Mouse (Mus musculus): ENCODE results near the gene Gpi1. TPM values are rescaled to one million over a fixed set of nuclear protein-coding genes. Genes with fewer than 3 reads are reported as not detected.

Gpi1 gene
- total and polyA plus RNA-seq, 3 experiments, result 270 to 1,355 (median 727) TPM

- H3K27me3 ChIP-seq (ENCODE audit: control insufficient read depth in 1 of 2, insufficient read depth in 2 of 2, low read length in 2 of 2), result no peaks in the 10 kb centered on the region
- no peaks in the 10 kb centered on the region for H3K9me3 ChIP-seq (replicated peaks; ENCODE audit: insufficient read depth, low read length)
- no peak overlapping the region for H3K27ac ChIP-seq (ENCODE audit: control insufficient read depth, low read depth, low read length)
- H3K9ac ChIP-seq (ENCODE audit: control insufficient read depth, low read depth, low read length, poor library complexity, severe bottlenecking), result no peak overlapping the region
- H3K4me3 ChIP-seq (ENCODE audit: control insufficient read depth in 1 of 2, insufficient read depth in 1 of 2, low read depth in 2 of 2, low read length in 2 of 2), result no peak overlapping the region
- peaks cover 20% of the 10 kb centered on the region for H3K79me2 ChIP-seq (ENCODE audit: control insufficient read depth, insufficient read depth, low read length, poor library complexity)
- peak; percentile 44 for DNase-seq (ENCODE audit: low read depth, low spot score)
- TF ChIP-seq RAD21 (IDR thresholded peaks at IDR 0.05; ENCODE audit: low read depth, low read length) (peak; percentile 5; the same call in 1 of the 2 replicates), ETS1 (IDR thresholded peaks at IDR 0.05; ENCODE audit: low read depth, low read length) (no peak), SIN3A (IDR thresholded peaks at IDR 0.05; ENCODE audit: low read length) (0 out of 2 replicates have a peak, but pooled peaks have one; percentile 24), MXI1 (IDR thresholded peaks at IDR 0.05; ENCODE audit: low read depth, low read length) (peak; percentile 46; the same call in 1 of the 2 replicates), MAX (IDR thresholded peaks at IDR 0.05; ENCODE audit: low read length) (peak; percentile 42; the same call in 1 of the 2 replicates), MYC (IDR thresholded peaks at IDR 0.05; ENCODE audit: low read depth, low read length) (peak; percentile 56; the same call in 1 of the 2 replicates), SMC3 (IDR thresholded peaks at IDR 0.05; ENCODE audit: low read depth, low read length) (peak; percentile 37), MEF2A (IDR thresholded peaks at IDR 0.05; ENCODE audit: extremely low read depth, insufficient replicate concordance, low read depth, low read length, poor library complexity, severe bottlenecking) (no peak), CTCF (IDR thresholded peaks at IDR 0.05 in 2 of 3, conservative IDR thresholded peaks at IDR 0.05 in 1 of 3; ENCODE audit: control insufficient read depth in 1 of 3, insufficient read depth in 1 of 3, low read depth in 2 of 3, low read length in 3 of 3, poor library complexity in 1 of 3, severe bottlenecking in 1 of 3) (peak; percentile 34 to 60 (median 39); a peak in 5 of 6 replicates), GATA1 (IDR thresholded peaks at IDR 0.05; ENCODE audit: low read depth, low read length) (no peak)
- peaks cover 3 to 16% of the 10 kb centered on the region in 2 experiments; a peak in 3 of 4 replicates for H3K4me1 ChIP-seq (ENCODE audit: control insufficient read depth in 1 of 2, insufficient read depth in 2 of 2, low read length in 2 of 2)
- H3K36me3 ChIP-seq (ENCODE audit: control insufficient read depth in 1 of 2, insufficient read depth in 2 of 2, low read length in 2 of 2), result peaks cover 14 to 58% of the 10 kb centered on the region in 2 experiments
These were observed 7.8 kb downstream of the Gpi1 start for GRCm38 (mm10) chr7:34222340-34222739.

- Histone ChIP-seq H3K27me3 (ENCODE audit: control insufficient read depth in 1 of 2, insufficient read depth in 2 of 2, low read length in 2 of 2) (no peaks in the 10 kb centered on the region), H3K36me3 (ENCODE audit: control insufficient read depth in 1 of 2, insufficient read depth in 2 of 2, low read length in 2 of 2) (peaks cover 13 to 61% of the 10 kb centered on the region in 2 experiments), H3K4me1 (ENCODE audit: control insufficient read depth in 1 of 2, insufficient read depth in 2 of 2, low read length in 2 of 2) (peaks cover 3 to 11% of the 10 kb centered on the region in 2 experiments; a peak in 3 of 4 replicates), H3K27ac (ENCODE audit: control insufficient read depth, low read depth, low read length) (no peak overlapping the region), H3K9ac (ENCODE audit: control insufficient read depth, low read depth, low read length, poor library complexity, severe bottlenecking) (no peak overlapping the region), H3K4me3 (ENCODE audit: control insufficient read depth in 1 of 2, insufficient read depth in 1 of 2, low read depth in 2 of 2, low read length in 2 of 2) (no peak overlapping the region), H3K9me3 (replicated peaks; ENCODE audit: insufficient read depth, low read length) (no peaks in the 10 kb centered on the region), H3K79me2 (ENCODE audit: control insufficient read depth, insufficient read depth, low read length, poor library complexity) (peaks cover 17% of the 10 kb centered on the region)
- TF ChIP-seq MXI1 (IDR thresholded peaks at IDR 0.05; ENCODE audit: low read depth, low read length) (no peak), POLR2AphosphoS2 (IDR thresholded peaks at IDR 0.05; ENCODE audit: low read length) (no peak)
- DNase-seq (ENCODE audit: low read depth, low spot score), result no peak
These were observed 8.4 kb downstream of the Gpi1 start for GRCm38 (mm10) chr7:34221594-34222250.

- H3K9ac ChIP-seq (ENCODE audit: control insufficient read depth, low read depth, low read length, poor library complexity, severe bottlenecking), result no peak overlapping the region
- H3K27ac ChIP-seq (ENCODE audit: control insufficient read depth, low read depth, low read length), result no peak overlapping the region
- H3K27me3 ChIP-seq (ENCODE audit: control insufficient read depth in 1 of 2, insufficient read depth in 2 of 2, low read length in 2 of 2), result no peaks in the 10 kb centered on the region
- H3K4me3 ChIP-seq (ENCODE audit: control insufficient read depth in 1 of 2, insufficient read depth in 1 of 2, low read depth in 2 of 2, low read length in 2 of 2), result no peak overlapping the region
- H3K79me2 ChIP-seq (ENCODE audit: control insufficient read depth, insufficient read depth, low read length, poor library complexity), result peaks cover 2% of the 10 kb centered on the region; the same call in 1 of the 2 replicates
- no peak for DNase-seq (ENCODE audit: low read depth, low spot score)
- H3K36me3 ChIP-seq (ENCODE audit: control insufficient read depth in 1 of 2, insufficient read depth in 2 of 2, low read length in 2 of 2), result peaks cover 0 to 45% of the 10 kb centered on the region in 2 experiments; a peak in 2 of 4 replicates
- TF ChIP-seq ETS1 (IDR thresholded peaks at IDR 0.05; ENCODE audit: low read depth, low read length) (no peak), TBP (IDR thresholded peaks at IDR 0.05; ENCODE audit: low read depth, low read length) (no peak)
- no peaks in the 10 kb centered on the region for H3K4me1 ChIP-seq (ENCODE audit: control insufficient read depth in 1 of 2, insufficient read depth in 2 of 2, low read length in 2 of 2)
- no peaks in the 10 kb centered on the region for H3K9me3 ChIP-seq (replicated peaks; ENCODE audit: insufficient read depth, low read length)
These were observed 11.6 kb downstream of the Gpi1 start for GRCm38 (mm10) chr7:34218496-34218895.

All from MEL (cell line).